Mouse (Mus musculus) lung, postnatal 0 days (tissue): Measurements from ENCODE around the gene Ppp1r35. TPM values are rescaled to one million over a fixed set of nuclear protein-coding genes. Genes with fewer than 3 reads are reported as not detected.
"Not testable (repeated sequence)": the region's sequence is repeated elsewhere in the genome, so short reads cannot be mapped to it uniquely, and the experiment has no call there.

Experiments
- ATAC-seq: fragments of 200-750 bp; cut with Nextera tagmentation; 2 replicates; pipeline ENCODE4 v1.8.0; 2017; ENCODE audit warnings: moderate library complexity
- DNase-seq: peaks from one replicate; pipeline ENCODE4 v3.0.0-alpha.2; 2016; ENCODE audit warnings: low spot score
- H3K27ac ChIP-seq: fragments of 300-500 bp; sonication (generic); 2 replicates; pipeline ENCODE4 v1.5.1; 2014; ENCODE audit warnings: antibody characterized with exemption, mild to moderate bottlenecking, low read length, mixed read lengths
- H3K27me3 ChIP-seq: fragments of 300-500 bp; sonication (generic); replicated peaks from 2 replicates; pipeline ENCODE4 v1.6.1; 2014; ENCODE audit warnings: low read length, mixed read lengths; ENCODE audit not compliant: insufficient read depth
- H3K36me3 ChIP-seq: fragments of 300-500 bp; sonication (generic); 2 replicates; pipeline ENCODE4 v1.6.1; 2014; ENCODE audit warnings: low read length, mixed read lengths; ENCODE audit not compliant: insufficient read depth
- H3K4me1 ChIP-seq: fragments of 300-500 bp; sonication (generic); 2 replicates; pipeline ENCODE4 v1.6.1; 2014; ENCODE audit warnings: antibody characterized with exemption, low read depth, low read length, mixed read lengths; ENCODE audit not compliant: insufficient read depth
- H3K4me2 ChIP-seq: fragments of 300-500 bp; sonication (generic); replicated peaks from 2 replicates; pipeline ENCODE4 v1.6.1; 2014; ENCODE audit warnings: low read depth, mild to moderate bottlenecking, low read length, moderate library complexity, mixed read lengths
- H3K4me3 ChIP-seq: fragments of 300-500 bp; sonication (generic); 2 replicates; pipeline ENCODE4 v1.5.1; 2014; ENCODE audit warnings: low read depth, low read length
- H3K9ac ChIP-seq: fragments of 300-500 bp; sonication (generic); replicated peaks from 2 replicates; pipeline ENCODE4 v1.6.1; 2014; ENCODE audit warnings: low read depth, mild to moderate bottlenecking
- H3K9me3 ChIP-seq: fragments of 300-500 bp; sonication (generic); 2 replicates; pipeline ENCODE4 v1.6.1; 2016; ENCODE audit warnings: low read length, mixed read lengths
- CTCF ChIP-seq: IDR thresholded peaks from 2 replicates; pipeline ENCODE4 v1.5.1; 2016; ENCODE audit warnings: antibody characterized with exemption, mild to moderate bottlenecking
- EP300 ChIP-seq: IDR thresholded peaks from 2 replicates; pipeline ENCODE4 v1.6.1; 2016; ENCODE audit warnings: antibody characterized with exemption, mild to moderate bottlenecking, control low read depth
- WGBS: fragments of 180-500 bp; shearing (Covaris S2); extraction: QIAGEN DNeasy Blood & Tissue Kit; methylation state at CpG from one replicate; pipeline ENCODE4 v1.1.7; 2014; 5-methylcytosine and 5-hydroxymethylcytosine counted together
- polyA plus RNA-seq: library from polyadenylated mRNA; unstranded; fragments of >200 nt; fragmentation: Nextera tagmentation; extraction: Ambion mirVana; gene quantifications from 2 replicates; pipeline ENCODE4 v1.2.1, GENCODE M21; 2015

Ppp1r35 gene
- polyA plus RNA-seq, 1 experiment from 2014 or later = 29.8 TPM

DNA sequence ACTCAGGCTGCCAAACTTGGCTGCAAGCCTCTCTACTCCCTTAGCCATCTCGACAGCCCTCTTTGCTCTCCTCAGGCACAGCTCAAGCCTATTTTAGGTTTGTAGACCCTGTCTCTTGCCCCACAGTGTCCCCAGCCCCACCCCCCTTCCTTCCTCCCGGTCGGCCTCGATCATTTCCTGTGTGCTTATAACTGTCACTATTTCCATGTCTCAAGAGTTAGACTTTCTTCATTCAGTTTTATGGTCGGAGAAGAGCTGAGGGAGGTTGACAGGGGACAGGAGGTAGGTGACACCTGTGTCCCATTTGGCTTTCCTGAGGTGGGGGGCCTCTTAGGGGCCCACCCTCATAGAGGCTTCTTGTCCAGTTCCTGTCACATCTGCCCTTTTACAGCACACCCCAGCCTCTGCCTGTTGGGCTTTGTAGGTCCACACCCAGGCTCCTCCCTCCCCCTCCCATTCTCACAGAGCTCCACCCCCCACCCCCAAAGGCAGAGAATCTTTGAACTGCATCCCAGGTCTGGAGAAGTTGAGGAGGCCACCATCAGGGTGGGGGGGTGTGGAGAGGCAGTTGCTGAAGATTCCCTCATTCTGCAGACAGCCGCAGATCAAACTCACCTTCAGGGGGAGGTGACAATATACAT is 29.3 kb upstream of the Ppp1r35 start:
- H3K36me3 ChIP-seq = peaks cover 12% of the 10 kb centered on the region
- no peaks in the 10 kb centered on the region for H3K9me3 ChIP-seq
- WGBS = 20% methylated on average over 6 of the region's 6 CpGs
- peak overlapping the region; percentile 74; the same call in 1 of the 2 replicates for H3K4me3 ChIP-seq
- H3K27me3 ChIP-seq = no peaks in the 10 kb centered on the region
- H3K4me1 ChIP-seq = peaks cover 8% of the 10 kb centered on the region
- DNase-seq = peak; percentile 59
- TF ChIP-seq CTCF (no peak), EP300 (no peak)
- H3K9ac ChIP-seq = no peak overlapping the region
- peak overlapping the region; percentile 97 for H3K27ac ChIP-seq
- peak overlapping the region; percentile 97 for H3K4me2 ChIP-seq
- ATAC-seq = no peak

DNA sequence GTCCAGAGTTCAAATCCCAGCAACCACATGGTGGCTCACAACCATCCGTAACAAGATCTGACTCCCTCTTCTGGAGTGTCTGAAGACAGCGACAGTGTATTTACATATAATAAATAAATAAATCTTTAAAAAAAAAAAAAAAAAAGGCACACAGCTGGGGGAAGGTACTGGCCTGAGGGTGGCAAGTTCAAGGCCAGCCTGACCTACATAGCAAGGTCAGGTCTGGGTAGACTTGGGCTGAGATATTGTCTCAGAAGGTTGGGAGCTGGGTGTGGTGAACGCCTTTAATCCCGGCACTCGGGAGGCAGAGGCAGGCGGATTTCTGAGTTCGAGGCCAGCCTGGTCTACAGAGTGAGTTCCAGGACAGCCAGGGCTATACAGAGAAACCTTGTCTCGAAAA is 28.4 kb upstream of the Ppp1r35 start:
- ATAC-seq, H3K4me3 ChIP-seq, H3K27ac ChIP-seq, H3K9ac ChIP-seq, H3K4me2 ChIP-seq, H3K27me3 ChIP-seq, DNase-seq, H3K4me1 ChIP-seq, H3K9me3 ChIP-seq: not testable (repeated sequence)
- H3K36me3 ChIP-seq = peaks cover 12% of the 10 kb centered on the region
- 94% methylated on average over 7 of the region's 8 CpGs for WGBS

DNA sequence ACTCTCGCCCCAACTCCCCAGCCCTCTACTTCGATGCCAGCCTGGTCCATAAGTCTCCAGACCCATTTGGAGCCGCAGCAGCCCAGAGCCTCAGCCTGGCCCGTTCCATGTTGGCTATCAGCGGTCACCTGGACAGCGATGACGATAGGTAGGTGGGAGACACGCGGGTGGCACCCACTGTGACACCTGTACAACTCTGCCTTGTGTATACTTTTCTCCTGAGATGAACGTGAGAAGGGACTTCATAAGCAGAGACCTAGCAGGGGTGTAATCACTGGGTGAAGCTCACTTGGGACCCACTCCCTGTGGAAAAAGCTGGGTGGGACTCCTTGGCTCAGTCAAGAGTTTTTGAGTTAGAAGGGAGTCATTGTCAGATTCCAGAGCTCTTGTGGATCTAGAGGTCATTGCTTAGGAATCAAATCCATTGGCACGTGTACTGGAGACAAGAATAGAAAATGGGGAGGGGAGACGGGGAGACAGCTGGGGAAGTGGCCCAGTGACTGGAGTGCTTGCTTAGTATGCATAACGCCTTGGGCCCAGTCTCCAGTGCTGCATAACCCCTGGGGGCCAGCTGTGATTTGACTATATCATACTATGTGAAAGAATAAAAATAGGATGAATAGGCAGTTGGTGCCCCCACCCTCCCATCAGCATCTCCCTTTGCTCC is 27.3 kb upstream of the Ppp1r35 start:
- TF ChIP-seq CTCF (no peak), EP300 (no peak)
- Histone ChIP-seq H3K4me2 (no peak overlapping the region), H3K9me3 (no peaks in the 10 kb centered on the region), H3K9ac (no peak overlapping the region), H3K27ac (no peak overlapping the region), H3K4me3 (no peak overlapping the region), H3K4me1 (peaks cover 8% of the 10 kb centered on the region), H3K27me3 (no peaks in the 10 kb centered on the region), H3K36me3 (peaks cover 12% of the 10 kb centered on the region)
- WGBS = 75% methylated on average over 13 of the region's 13 CpGs
- no peak for DNase-seq
- no peak for ATAC-seq

DNA sequence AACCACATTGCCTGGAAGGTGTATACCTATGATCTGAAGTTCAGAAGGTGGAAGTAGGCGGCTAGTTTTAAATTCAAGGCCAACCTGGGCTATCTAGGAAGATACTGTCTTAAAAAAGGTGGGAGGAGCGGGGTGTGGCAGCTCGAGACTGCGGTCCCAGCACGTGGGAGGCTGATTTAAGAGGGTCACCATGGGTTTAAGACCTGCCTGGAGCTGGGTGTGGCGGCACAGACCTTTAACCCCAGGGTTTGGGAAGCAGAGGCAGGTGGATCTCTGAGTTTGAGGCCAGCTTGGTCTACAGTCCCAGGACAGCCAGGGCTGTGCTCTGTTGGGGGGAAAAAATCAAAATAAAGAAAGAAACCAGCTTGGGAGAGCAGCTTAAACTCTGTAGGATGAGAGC is 26.7 kb upstream of the Ppp1r35 start:
- Histone ChIP-seq H3K27me3 (no peaks in the 10 kb centered on the region), H3K4me2 (no peak overlapping the region), H3K36me3 (peaks cover 12% of the 10 kb centered on the region), H3K4me1 (peaks cover 11% of the 10 kb centered on the region), H3K9me3 (no peaks in the 10 kb centered on the region), H3K4me3 (no peak overlapping the region), H3K9ac (no peak overlapping the region), H3K27ac (no peak overlapping the region)
- TF ChIP-seq CTCF (no peak), EP300 (no peak)
- DNase-seq (no peak), ATAC-seq (no peak)
- 85% methylated on average over 6 of the region's 6 CpGs for WGBS

DNA sequence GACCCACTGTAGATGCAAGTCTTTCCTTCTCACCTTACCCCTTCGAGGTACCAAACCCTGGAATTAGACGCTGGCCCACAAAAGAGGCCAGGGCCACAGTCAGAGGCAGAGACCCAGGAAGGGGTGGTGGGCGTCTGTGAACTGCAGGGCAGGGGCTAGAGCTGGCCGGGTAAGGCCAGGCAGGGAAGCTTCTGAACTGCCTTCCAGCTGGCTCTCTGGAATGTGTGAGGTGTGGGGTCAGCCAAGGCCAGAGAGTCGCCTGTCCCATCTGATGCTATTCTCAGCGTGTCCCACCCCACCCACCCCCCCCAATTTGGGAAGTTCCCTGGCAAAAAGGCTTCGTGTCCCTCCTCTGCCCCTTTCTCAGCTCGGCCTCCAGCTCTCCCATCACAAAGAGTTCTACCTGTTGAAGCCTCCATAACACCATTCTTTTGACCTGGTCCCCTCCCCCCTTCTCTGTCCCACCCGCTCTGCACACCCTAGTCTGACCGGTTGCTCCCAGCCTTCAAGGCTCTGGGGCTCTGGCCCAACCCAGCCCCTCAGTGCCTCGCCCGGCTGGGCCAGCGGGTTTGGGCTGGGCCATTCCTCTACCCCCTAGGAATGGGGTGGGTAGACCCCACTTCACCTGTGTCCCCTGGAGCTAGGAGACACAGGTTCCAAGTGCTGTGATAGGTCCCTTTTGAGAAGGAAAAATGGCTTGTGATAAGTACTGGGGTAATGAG is 25.4 kb upstream of the Ppp1r35 start:
- H3K4me1 ChIP-seq = peaks cover 12% of the 10 kb centered on the region
- no peak overlapping the region for H3K4me2 ChIP-seq
- H3K27me3 ChIP-seq = no peaks in the 10 kb centered on the region
- no peak overlapping the region for H3K4me3 ChIP-seq
- no peaks in the 10 kb centered on the region for H3K9me3 ChIP-seq
- DNase-seq = peak; percentile 12
- H3K36me3 ChIP-seq = peaks cover 12% of the 10 kb centered on the region; the same call in 1 of the 2 replicates
- ATAC-seq = peak; percentile 12; the same call in 1 of the 2 replicates
- TF ChIP-seq EP300 (no peak), CTCF (no peak)
- H3K27ac ChIP-seq = 0 out of 2 replicates have a peak overlapping the region, but pooled peaks have one; percentile 14
- WGBS = 60% methylated on average over 10 of the region's 13 CpGs
- no peak overlapping the region for H3K9ac ChIP-seq

DNA sequence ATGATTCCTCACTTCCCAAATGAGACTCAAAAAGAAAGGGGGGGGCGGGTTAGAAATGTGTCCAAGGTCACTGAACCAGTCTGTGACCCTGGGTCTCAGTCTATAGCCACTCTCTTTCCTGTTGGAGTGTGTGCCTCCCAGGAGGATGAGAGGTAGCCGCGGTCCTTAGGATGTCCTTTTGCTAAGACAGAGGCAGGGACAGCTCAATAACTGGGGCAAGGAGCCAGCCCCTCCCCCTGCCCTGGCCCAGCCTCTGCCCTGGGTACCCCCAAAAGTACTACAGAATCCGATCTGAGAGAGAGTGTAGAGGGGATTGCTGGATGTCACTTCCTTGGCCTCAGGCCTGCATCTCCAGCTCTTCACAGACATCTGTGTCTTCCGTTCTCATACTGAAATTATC is 23.2 kb upstream of the Ppp1r35 start:
- Histone ChIP-seq H3K4me2 (no peak overlapping the region), H3K27me3 (no peaks in the 10 kb centered on the region), H3K9me3 (no peaks in the 10 kb centered on the region), H3K9ac (no peak overlapping the region), H3K36me3 (peaks cover 16% of the 10 kb centered on the region; the same call in 1 of the 2 replicates), H3K27ac (peak overlapping the region; percentile 1; the same call in 1 of the 2 replicates), H3K4me1 (peaks cover 9% of the 10 kb centered on the region), H3K4me3 (no peak overlapping the region)
- TF ChIP-seq CTCF (no peak), EP300 (no peak)
- ATAC-seq (no peak), DNase-seq (no peak)
- 81% methylated on average over 5 of the region's 5 CpGs for WGBS
